Mouse (Mus musculus) bone marrow, adult 2 months (tissue): ENCODE data around the gene Capn5.

Experiments used
- CTCF ChIP-seq: fragments of 200-500 bp; IDR thresholded peaks from 2 replicates; pipeline ENCODE4 v1.5.1; 2011; ENCODE audit warnings: low read length, control low read depth; ENCODE audit not compliant: control insufficient read depth, insufficient read depth
- POLR2A ChIP-seq: fragments of 200-500 bp; IDR thresholded peaks from 2 replicates; pipeline ENCODE4 v1.6.1; 2011; ENCODE audit warnings: low read depth, mild to moderate bottlenecking, control low read depth, low read length, borderline replicate concordance; ENCODE audit not compliant: control insufficient read depth

- TF ChIP-seq CTCF (no peak), POLR2A (no peak)
Measured at GRCm38 (mm10) chr7:98145842-98146446, 32.1 kb downstream of the Capn5 start.
